Mouse (Mus musculus): ENCODE data around the gene Oat.

DNA sequence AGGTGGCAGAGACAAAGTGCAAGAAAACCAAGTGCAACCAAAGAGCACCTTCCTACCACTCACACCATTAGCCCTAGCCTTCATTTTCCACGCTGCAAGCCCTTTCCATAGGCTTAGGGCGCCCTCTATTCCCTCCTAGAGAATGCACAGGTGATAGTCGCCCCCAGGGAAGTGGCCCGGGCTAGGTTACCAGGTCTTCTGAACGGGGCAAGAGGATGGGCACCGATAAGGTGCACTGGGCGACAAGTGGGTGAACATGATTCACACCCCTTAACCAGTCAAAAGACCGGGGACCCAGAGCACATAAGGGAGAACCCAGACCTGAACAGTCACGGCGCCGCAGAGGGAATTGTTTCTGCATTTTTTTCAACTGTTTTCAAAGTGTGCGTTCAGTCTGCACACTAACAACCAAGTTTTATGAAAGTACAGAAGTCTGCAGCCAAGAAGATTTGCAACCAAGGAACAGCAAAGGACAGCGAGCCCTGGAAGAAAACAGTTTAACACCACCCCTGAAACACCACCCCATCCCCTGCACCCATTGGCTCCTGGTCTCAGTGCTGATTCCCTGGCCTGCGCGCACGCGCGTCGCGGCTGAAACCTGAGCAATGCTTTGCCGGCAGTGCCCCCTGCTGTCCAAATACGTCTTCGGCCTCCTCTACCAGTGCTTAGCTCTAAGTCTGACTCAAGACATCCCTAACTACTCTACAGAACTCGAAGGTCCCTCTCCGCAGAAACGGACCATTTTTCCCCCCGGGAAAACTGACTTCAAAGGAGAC, 24.7 kb downstream of the Oat start:
- TF ChIP-seq EP300 (IDR thresholded peaks at IDR 0.05), result no peak
- peak; percentile 96 for TF ChIP-seq CTCF (IDR thresholded peaks at IDR 0.05)

All from lung, postnatal 0 days (tissue).